Mouse (Mus musculus) lung, adult 2 months (tissue): ENCODE results near the gene Nars2.

Experiments used
- CTCF ChIP-seq: fragments of 200-500 bp; IDR thresholded peaks from 2 replicates; pipeline ENCODE4 v1.5.1; 2011; ENCODE audit warnings: mild to moderate bottlenecking, low read length, control low read depth; ENCODE audit not compliant: insufficient read depth
- POLR2A ChIP-seq: fragments of 200-500 bp; IDR thresholded peaks from 2 replicates; pipeline ENCODE4 v1.6.1; 2011; ENCODE audit warnings: low read depth, mild to moderate bottlenecking, control low read depth, low read length, borderline replicate concordance; ENCODE audit errors: extremely low read depth

- TF ChIP-seq CTCF (no peak), POLR2A (no peak)
Measured at GRCm38 (mm10) chr7:96920447-96921095, 30.7 kb upstream of the Nars2 start.
